In genomic region chr8:9369201-9369600, GRCm38 (mm10) we compare ENCODE assay signal across 19 mouse cellular contexts.
DNase-seq lines count a peak whose midpoint lies in the region; ATAC-seq lines count a peak whose summit lies in the region.
"Had no signal": no experiment of that assay in that cellular context is flagged by ENCODE, and none has a peak within 500 bp of the region (broad histone marks: within the 10 kb centered on the region; RNA-seq: fewer than 3 reads in every experiment).

No protein-coding gene starts in this region.

- H3K36me3 ChIP-seq in heart, embryonic 10.5 days, result no peaks in the 10 kb centered on the region
- H3K36me3 ChIP-seq in heart, embryonic 12.5 days, result no peaks in the 10 kb centered on the region
- H3K36me3 ChIP-seq: embryonic facial prominence, embryonic 10.5 days; heart, embryonic 13.5 days; hindbrain, embryonic 12.5 days had no signal

- DNase-seq in heart, adult 11 months, result peak; percentile 86
- no peak for DNase-seq in heart, adult 18-20 months
- DNase-seq in cerebellum, adult 9-10 months, result peak; percentile 34
- DNase-seq in cerebellum, postnatal 25 days, result peak; percentile 29 to 33
- no peak for DNase-seq in liver
- DNase-seq in heart, embryonic 10.5 days (ENCODE audit: low spot score), result no peak
- DNase-seq: adrenal gland, postnatal 14 days; forebrain, postnatal 0 days; gastrocnemius, postnatal 14 days; heart, postnatal 4 days; kidney, adult 8-10 months had no signal

- H3K4me2 ChIP-seq in heart, embryonic 12.5 days, result no peak overlapping the region
- H3K4me2 ChIP-seq: forebrain, embryonic 13.5 days; heart, embryonic 13.5 days; hindbrain, embryonic 12.5 days had no signal

- H3K27ac ChIP-seq in heart, embryonic 10.5 days, result no peak overlapping the region
- no peak overlapping the region for H3K27ac ChIP-seq in heart, embryonic 12.5 days (ENCODE audit: poor library complexity, severe bottlenecking)
- H3K27ac ChIP-seq: embryonic facial prominence, embryonic 10.5 days; forebrain, embryonic 13.5 days; heart, embryonic 13.5 days; hindbrain, embryonic 12.5 days had no signal

- H3K27me3 ChIP-seq in heart, embryonic 10.5 days (ENCODE audit: insufficient read depth, poor library complexity, severe bottlenecking), result no peaks in the 10 kb centered on the region
- no peaks in the 10 kb centered on the region for H3K27me3 ChIP-seq in heart, embryonic 12.5 days (replicated peaks)
- H3K27me3 ChIP-seq: forebrain, embryonic 13.5 days; heart, embryonic 13.5 days; hindbrain, embryonic 12.5 days had no signal

- WGBS in heart, embryonic 10.5 days, result 88% methylated on average over 8 of the region's 8 CpGs
- 75% methylated on average over 8 of the region's 8 CpGs for WGBS in heart, embryonic 12.5 days

- H3K4me3 ChIP-seq in heart, embryonic 10.5 days, result no peak overlapping the region
- no peak overlapping the region for H3K4me3 ChIP-seq in heart, embryonic 12.5 days
- H3K4me3 ChIP-seq: embryonic facial prominence, embryonic 10.5 days; forebrain, embryonic 13.5 days; heart, embryonic 13.5 days; hindbrain, embryonic 12.5 days had no signal

- ATAC-seq in heart, embryonic 12.5 days (ENCODE audit: insufficient number of reproducible peaks, low FRiP score), result no peak
- ATAC-seq: forebrain, embryonic 13.5 days; forebrain, postnatal 0 days; hindbrain, embryonic 16.5 days; inflammation-experienced regulatory T-cells, adult 6 months; intestine, postnatal 0 days had no signal

- no peaks in the 10 kb centered on the region for H3K9me3 ChIP-seq in heart, embryonic 10.5 days
- H3K9me3 ChIP-seq in heart, embryonic 12.5 days (replicated peaks), result no peaks in the 10 kb centered on the region
- H3K9me3 ChIP-seq: embryonic facial prominence, embryonic 10.5 days; forebrain, embryonic 13.5 days; heart, embryonic 13.5 days; hindbrain, embryonic 12.5 days had no signal

- H3K9ac ChIP-seq in heart, embryonic 12.5 days, result no peak overlapping the region
- H3K9ac ChIP-seq: forebrain, embryonic 13.5 days; forebrain, postnatal 0 days; heart, embryonic 13.5 days; hindbrain, embryonic 12.5 days had no signal

- H3K4me1 ChIP-seq in heart, embryonic 10.5 days, result no peaks in the 10 kb centered on the region
- H3K4me1 ChIP-seq in heart, embryonic 12.5 days (replicated peaks), result no peaks in the 10 kb centered on the region
- H3K4me1 ChIP-seq: embryonic facial prominence, embryonic 10.5 days; forebrain, embryonic 13.5 days; heart, embryonic 13.5 days; hindbrain, embryonic 12.5 days had no signal

Comparison
In these comparisons a context has a peak if more than half of its experiments do, and no peak if none do; other contexts are left out.
1. DNase-seq: peak in heart, adult 11 months (single experiment), cerebellum, adult 9-10 months (single experiment) and cerebellum, postnatal 25 days (2 of 2); none in heart, adult 18-20 months (0 of 2), liver (single experiment) and heart, embryonic 10.5 days (single experiment).